Mouse (Mus musculus) heart, adult 2 months (tissue): ENCODE data around the gene 2010106E10Rik.

Experiments
- CTCF ChIP-seq: fragments of 200-600 bp; IDR thresholded peaks from 2 replicates; pipeline ENCODE4 v1.8.1; 2022; ENCODE audit warnings: antibody characterized with exemption, mild to moderate bottlenecking, moderate library complexity
- EP300 ChIP-seq: fragments of 200-500 bp; IDR thresholded peaks from 2 replicates; pipeline ENCODE4 v1.6.1; 2011; ENCODE audit warnings: low read depth, low read length, control low read depth; ENCODE audit not compliant: insufficient read depth
- POLR2A ChIP-seq: fragments of 200-500 bp; IDR thresholded peaks from 2 replicates; pipeline ENCODE4 v1.6.1; 2011; ENCODE audit warnings: mild to moderate bottlenecking, low read depth, low read length, control low read depth; ENCODE audit not compliant: insufficient read depth

- no peak for TF ChIP-seq CTCF
- 0 out of 2 replicates have a peak, but pooled peaks have one; percentile 21 for TF ChIP-seq POLR2A
- no peak for TF ChIP-seq EP300
Observed at GRCm38 (mm10) chrX:112600511-112601305, 105.6 kb downstream of the 2010106E10Rik start, which contains the start of gene Zfp711.
